Mouse (Mus musculus): ENCODE measurements around the gene Fam217a. TPM values are rescaled to one million over a fixed set of nuclear protein-coding genes. Genes with fewer than 3 reads are reported as not detected.
"Not testable (repeated sequence)": the region's sequence is repeated elsewhere in the genome, so short reads cannot be mapped to it uniquely, and the experiment has no call there.

Gene Fam217a
- polyA plus RNA-seq (2016; fragmentation: Nextera tagmentation; extraction: Ambion mirVana) = 0.78 and 1.0 TPM in 2 replicates

DNA sequence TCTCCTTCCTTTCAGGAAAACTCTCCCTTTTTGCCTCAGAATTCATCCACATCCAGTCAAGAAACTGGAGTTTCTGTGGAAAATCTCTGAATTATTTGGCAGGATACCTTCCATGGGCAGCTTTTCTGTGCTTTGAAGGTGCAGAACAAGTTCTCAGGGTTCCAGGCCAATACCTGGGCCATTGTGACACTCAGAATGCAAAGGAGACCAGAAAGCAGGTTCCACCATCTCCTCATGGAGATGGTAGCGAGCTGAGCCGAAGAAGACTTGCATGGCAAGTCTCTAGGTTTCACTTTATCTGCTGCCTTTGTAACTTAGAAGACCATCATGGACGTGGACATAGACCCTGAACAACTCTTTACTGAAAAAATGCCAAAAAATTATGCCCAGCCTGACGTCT, at the start of gene Fam217a, which contains the start of gene 4933417A18Rik:
Fam217a (minus strand) TSS at position 101 of the 400 bp plus-strand sequence.
4933417A18Rik (plus strand) TSS at position 200 of the 400 bp plus-strand sequence.
- Histone ChIP-seq H3K9me3 (no peaks in the 10 kb centered on the region), H3K27ac (no peak within 1 kb of the TSS), H3K27me3 (no peaks in the 10 kb centered on the region), H3K4me3 (replicated peaks) (no peak within 1 kb of the TSS), H3K9ac (replicated peaks) (no peak within 1 kb of the TSS), H3K36me3 (no peaks in the 10 kb centered on the region), H3K4me1 (replicated peaks) (peaks cover 6% of the 10 kb centered on the region), H3K4me2 (no peak within 1 kb of the TSS)
- 85% methylated on average over 4 of the region's 4 CpGs for WGBS
- ATAC-seq (ENCODE audit: insufficient number of reproducible peaks, insufficient read depth, low FRiP score, low TSS enrichment, low read depth) = no peak

DNA sequence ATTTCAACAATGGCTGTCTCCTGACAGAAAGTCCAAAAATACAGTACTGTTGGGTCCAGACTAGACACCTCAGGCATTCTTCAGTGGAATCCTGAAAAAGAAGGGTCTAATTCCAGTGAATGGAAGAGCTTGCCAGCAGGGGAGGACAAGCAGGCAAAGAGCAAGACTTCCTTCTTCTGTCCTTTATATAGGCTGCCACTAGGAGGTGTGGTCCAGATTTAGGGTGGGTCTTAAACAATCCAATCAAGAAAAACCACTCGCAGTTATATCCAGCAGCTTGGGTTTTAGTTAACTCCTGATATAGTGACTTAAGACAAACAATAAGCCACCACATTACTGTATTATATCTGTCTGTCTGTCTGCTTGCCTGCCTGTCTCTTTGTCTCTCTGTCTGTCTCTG, 49.7 kb upstream of the Fam217a start:
- Histone ChIP-seq H3K9ac (replicated peaks) (no peak overlapping the region), H3K4me2 (no peak overlapping the region), H3K36me3 (peaks cover 27% of the 10 kb centered on the region), H3K4me3 (replicated peaks) (no peak overlapping the region), H3K27ac (no peak overlapping the region), H3K9me3 (no peaks in the 10 kb centered on the region), H3K27me3 (no peaks in the 10 kb centered on the region), H3K4me1 (replicated peaks) (no peaks in the 10 kb centered on the region)
- ATAC-seq (ENCODE audit: insufficient number of reproducible peaks, insufficient read depth, low FRiP score, low TSS enrichment, low read depth) = no peak
- 45% methylated on average over 1 of the region's 1 CpGs for WGBS

DNA sequence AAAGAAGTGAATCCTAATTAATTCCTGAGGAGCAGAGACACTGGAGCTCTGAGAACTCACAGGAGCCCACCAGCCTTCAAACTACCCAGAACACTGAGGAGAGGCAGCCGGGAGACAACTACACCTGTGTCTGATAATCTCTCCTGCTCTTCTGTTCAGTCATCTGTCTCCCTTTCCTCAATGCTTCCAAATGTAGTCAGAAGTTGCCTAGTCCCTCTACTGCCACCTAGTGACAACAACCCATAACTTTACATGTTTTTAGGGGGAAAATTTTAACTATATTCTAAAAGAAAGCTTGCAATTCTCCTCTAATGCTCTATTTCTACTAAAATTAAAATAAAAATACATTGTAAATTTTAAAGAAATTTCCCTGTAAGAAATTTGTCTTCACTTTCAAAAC, 49.0 kb upstream of the Fam217a start:
- WGBS = 38% methylated on average over 1 of the region's 1 CpGs
- Histone ChIP-seq H3K4me1 (replicated peaks) (no peaks in the 10 kb centered on the region), H3K36me3 (peaks cover 21% of the 10 kb centered on the region), H3K9me3 (no peaks in the 10 kb centered on the region), H3K27me3 (no peaks in the 10 kb centered on the region), H3K9ac (replicated peaks) (no peak overlapping the region), H3K27ac (no peak overlapping the region), H3K4me3 (replicated peaks) (no peak overlapping the region), H3K4me2 (no peak overlapping the region)
- no peak for ATAC-seq (ENCODE audit: insufficient number of reproducible peaks, insufficient read depth, low FRiP score, low TSS enrichment, low read depth)

DNA sequence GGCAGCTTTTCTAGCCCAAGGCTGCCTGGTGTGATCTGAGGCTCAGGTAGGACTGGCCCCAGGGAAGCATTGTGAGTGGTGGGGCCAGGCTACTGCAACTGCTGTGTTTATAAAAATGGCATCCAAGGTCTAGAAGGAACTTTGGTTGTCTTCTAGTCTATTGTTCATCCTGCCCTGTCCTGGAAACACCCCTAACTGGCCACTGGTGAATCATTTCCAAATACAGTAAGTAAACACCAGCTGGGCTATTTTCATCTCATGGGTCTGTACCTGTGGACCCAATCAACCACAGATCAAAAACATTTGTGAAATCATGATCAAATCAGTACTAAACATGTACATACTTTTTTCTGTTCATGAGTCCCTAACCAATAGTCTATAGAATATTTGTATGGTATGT, 48.3 kb upstream of the Fam217a start:
- H3K36me3 ChIP-seq = peaks cover 14% of the 10 kb centered on the region
- ATAC-seq (ENCODE audit: insufficient number of reproducible peaks, insufficient read depth, low FRiP score, low TSS enrichment, low read depth) = not testable (repeated sequence)

DNA sequence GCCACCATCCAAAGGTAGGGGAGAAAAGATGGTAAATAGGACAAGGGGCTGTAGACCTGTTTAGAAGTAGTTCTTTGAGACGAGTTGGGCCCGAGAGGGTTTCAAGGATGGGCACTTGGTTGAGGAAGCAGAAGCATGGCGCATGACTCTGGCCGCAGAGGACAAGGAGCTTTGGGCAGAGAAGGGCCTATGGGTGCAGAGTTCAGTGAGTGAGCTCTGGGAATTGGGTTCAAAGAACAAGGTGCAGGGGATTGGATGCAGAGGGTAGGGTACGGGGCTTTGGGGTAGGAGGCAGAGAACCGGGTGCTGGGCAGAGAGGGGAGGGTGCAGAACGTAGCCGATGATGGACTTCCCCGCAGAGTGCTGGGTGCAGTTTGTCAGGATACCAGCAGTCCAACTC, 41.5 kb upstream of the Fam217a start:
- WGBS = 67% methylated on average over 9 of the region's 9 CpGs

More for the DNA sequence above, 48.3 kb upstream of the Fam217a start:
- not testable (repeated sequence) for H3K27me3 ChIP-seq; H3K4me2 ChIP-seq; H3K4me3 ChIP-seq (replicated peaks); H3K9me3 ChIP-seq; H3K9ac ChIP-seq (replicated peaks); H3K4me1 ChIP-seq (replicated peaks); H3K27ac ChIP-seq

DNA sequence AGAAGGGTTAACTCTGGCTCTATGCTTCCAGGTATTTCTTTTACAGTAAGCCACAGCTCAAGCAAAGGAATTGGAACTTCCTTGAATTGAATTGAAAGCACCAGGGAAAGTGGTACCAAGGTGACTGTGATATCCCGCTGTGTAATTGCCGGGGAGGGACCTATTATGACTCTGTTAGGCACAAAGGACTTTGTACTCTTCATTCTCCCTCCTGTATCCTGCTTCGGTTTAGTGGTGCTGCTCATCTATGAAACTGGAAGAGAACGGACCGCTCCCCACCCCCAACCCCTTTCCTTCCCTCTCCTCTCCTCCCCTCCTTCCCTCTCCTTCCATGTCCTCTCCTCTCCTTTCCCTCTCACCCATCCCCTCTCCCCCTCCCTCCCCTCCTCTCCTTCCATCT, 40.8 kb upstream of the Fam217a start:
- Histone ChIP-seq H3K9ac (replicated peaks) (no peak overlapping the region), H3K4me2 (peak overlapping the region; percentile 82), H3K4me1 (replicated peaks) (peaks cover 7% of the 10 kb centered on the region), H3K27me3 (peaks cover 34% of the 10 kb centered on the region), H3K27ac (no peak overlapping the region), H3K4me3 (replicated peaks) (peak overlapping the region; percentile 47), H3K36me3 (no peaks in the 10 kb centered on the region), H3K9me3 (no peaks in the 10 kb centered on the region)
- 9% methylated on average over 5 of the region's 5 CpGs for WGBS
- no peak for ATAC-seq (ENCODE audit: insufficient number of reproducible peaks, insufficient read depth, low FRiP score, low TSS enrichment, low read depth)

More for the DNA sequence above, 41.5 kb upstream of the Fam217a start:
- not testable (repeated sequence) for H3K27ac ChIP-seq; H3K4me1 ChIP-seq (replicated peaks); H3K4me2 ChIP-seq; ATAC-seq (ENCODE audit: insufficient number of reproducible peaks, insufficient read depth, low FRiP score, low TSS enrichment, low read depth); H3K9ac ChIP-seq (replicated peaks); H3K36me3 ChIP-seq; H3K9me3 ChIP-seq; H3K4me3 ChIP-seq (replicated peaks)
- peaks cover 34% of the 10 kb centered on the region for H3K27me3 ChIP-seq

DNA sequence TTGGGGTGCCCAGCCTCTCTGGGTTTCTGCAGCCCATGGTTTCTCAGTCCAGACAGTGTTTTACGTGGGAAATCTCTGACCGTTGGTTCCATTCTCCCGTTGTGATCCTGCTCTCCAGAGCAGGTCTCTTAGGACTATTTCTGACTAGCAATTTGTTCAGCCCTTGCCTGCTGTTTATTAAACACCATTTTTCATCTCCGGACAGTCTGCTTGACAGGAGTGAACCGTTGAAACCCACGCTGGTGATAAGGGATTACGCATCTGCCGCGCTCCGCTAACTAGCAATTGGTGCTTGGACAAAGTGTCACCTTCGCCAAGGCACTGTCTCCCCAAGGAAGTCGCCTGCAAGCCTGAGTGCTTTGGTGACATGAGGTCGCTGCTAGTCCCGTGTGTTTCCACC, 40.3 kb upstream of the Fam217a start:
- Histone ChIP-seq H3K36me3 (no peaks in the 10 kb centered on the region), H3K9me3 (no peaks in the 10 kb centered on the region), H3K4me1 (replicated peaks) (peaks cover 7% of the 10 kb centered on the region), H3K27ac (no peak overlapping the region), H3K9ac (replicated peaks) (no peak overlapping the region), H3K4me3 (replicated peaks) (peak overlapping the region; percentile 47), H3K27me3 (peaks cover 34% of the 10 kb centered on the region), H3K4me2 (peak overlapping the region; percentile 82)
- ATAC-seq (ENCODE audit: insufficient number of reproducible peaks, insufficient read depth, low FRiP score, low TSS enrichment, low read depth) = no peak
- WGBS = 5% methylated on average over 14 of the region's 14 CpGs

DNA sequence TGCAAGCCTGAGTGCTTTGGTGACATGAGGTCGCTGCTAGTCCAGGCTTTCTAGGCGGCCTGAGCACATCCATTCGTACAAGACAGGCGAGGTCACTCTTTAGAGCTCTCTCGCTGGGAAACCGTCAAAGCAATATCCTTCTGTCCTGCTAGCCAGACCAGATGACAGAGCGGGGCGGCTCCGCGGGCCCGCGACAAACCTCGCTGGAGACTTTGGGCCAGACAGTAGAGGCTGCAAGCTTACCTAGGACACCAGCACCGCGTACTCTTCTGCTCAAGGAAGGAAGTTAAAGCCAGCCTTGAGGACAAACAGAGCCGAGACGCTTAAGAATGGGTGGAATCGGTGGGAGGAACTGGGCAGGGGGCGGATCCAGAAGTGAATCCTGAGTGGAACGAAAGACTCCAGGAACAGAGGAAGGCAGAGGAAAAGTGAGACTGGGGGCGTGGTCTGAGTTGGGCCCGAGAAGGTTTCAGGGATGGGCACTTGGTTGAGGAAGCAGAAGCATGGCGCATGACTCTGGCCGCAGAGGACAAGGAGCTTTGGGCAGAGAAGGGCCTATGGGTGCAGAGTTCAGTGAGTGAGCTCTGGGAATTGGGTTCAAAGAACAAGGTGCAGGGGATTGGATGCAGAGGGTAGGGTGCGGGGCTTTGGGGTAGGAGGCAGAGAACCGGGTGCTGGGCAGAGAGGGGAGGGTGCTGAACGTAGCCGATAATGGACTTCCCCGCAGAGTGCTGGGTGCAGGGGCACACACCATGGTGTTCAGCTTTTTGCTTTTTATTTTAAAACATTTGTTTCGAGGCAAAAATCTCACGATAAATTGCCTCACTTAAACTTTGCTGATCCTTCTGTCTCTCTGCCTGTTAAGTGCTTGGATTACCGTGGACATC, 39.6 kb upstream of the Fam217a start, which contains the start of gene Eci3:
Eci3 (minus strand) TSS at position 300 of the 887 bp plus-strand sequence.
- 3% methylated on average over 32 of the region's 32 CpGs for WGBS
- no peaks in the 10 kb centered on the region for H3K36me3 ChIP-seq
- H3K4me2 ChIP-seq = peak within 1 kb of the TSS; percentile 82
- peak within 1 kb of the TSS; percentile 47 for H3K4me3 ChIP-seq (replicated peaks)
- peaks cover 34% of the 10 kb centered on the region for H3K27me3 ChIP-seq
- no peaks in the 10 kb centered on the region for H3K9me3 ChIP-seq
- H3K4me1 ChIP-seq (replicated peaks) = peaks cover 7% of the 10 kb centered on the region
- no peak within 1 kb of the TSS for H3K27ac ChIP-seq
- ATAC-seq (ENCODE audit: insufficient number of reproducible peaks, insufficient read depth, low FRiP score, low TSS enrichment, low read depth) = peak; percentile 71
- H3K9ac ChIP-seq (replicated peaks) = no peak within 1 kb of the TSS; the same call in 1 of the 2 replicates

DNA sequence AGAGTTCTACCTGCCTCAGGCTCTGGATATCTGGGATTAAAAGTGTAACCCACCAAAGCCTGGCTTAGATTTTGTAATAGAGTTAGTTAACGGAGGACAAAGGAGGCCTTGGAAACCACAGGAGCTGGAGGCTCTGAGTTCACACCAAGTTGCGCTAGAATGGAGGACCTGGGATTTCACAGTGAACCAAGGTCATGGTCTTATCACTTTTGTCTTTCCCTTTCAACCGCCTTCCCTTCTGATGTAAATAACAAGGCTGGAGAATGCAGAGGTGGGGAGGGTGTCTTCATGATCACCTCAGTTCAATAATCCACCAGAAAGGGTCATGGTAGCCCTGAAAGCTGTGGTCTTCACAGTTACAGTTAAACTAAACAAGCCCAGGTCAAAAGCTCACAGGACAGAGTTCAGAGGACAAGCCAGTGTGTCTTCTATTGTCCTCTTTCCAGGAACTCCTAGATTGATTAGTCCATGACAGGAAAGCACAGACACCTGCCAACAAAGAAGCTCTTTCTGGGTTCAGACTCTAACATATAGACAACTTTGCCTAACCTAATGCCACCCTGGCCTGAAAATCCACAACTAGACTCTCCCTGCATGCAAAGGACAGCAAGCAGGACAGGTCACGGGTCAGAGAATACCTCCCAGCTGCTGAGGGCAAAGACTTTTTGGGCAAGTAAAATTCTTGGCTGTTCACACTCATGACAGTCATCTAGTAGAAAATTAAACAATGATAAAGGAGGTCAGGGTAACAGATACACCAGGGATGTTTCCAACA, 37.1 kb upstream of the Fam217a start:
- no peaks in the 10 kb centered on the region for H3K36me3 ChIP-seq
- H3K9ac ChIP-seq (replicated peaks) = no peak overlapping the region
- 82% methylated on average over 4 of the region's 4 CpGs for WGBS
- no peak for ATAC-seq (ENCODE audit: insufficient number of reproducible peaks, insufficient read depth, low FRiP score, low TSS enrichment, low read depth)
- H3K27me3 ChIP-seq = peaks cover 32% of the 10 kb centered on the region
- H3K9me3 ChIP-seq = no peaks in the 10 kb centered on the region
- H3K4me1 ChIP-seq (replicated peaks) = peaks cover 7% of the 10 kb centered on the region
- no peak overlapping the region for H3K27ac ChIP-seq
- H3K4me3 ChIP-seq (replicated peaks) = no peak overlapping the region
- no peak overlapping the region for H3K4me2 ChIP-seq

DNA sequence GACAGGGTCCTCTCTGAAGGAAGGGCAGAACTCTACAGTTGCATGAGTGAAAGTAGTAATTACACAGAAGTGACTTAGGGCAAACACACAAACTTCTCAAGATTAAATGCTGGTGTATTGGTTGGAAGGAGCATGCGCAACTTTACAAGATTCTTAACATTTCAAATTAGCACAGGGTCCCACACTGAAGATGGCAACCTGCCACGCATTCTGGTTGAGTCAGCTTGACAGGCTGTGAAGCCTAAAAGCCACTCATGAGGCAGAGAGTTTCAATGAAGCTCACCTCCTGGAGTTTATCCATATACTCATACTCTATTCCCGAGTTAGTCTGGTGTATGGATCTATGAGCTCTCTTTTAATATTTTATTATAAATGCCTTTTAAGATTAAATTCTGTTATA, 34.0 kb upstream of the Fam217a start:
- H3K9me3 ChIP-seq; H3K27ac ChIP-seq; H3K4me3 ChIP-seq (replicated peaks); H3K36me3 ChIP-seq; ATAC-seq (ENCODE audit: insufficient number of reproducible peaks, insufficient read depth, low FRiP score, low TSS enrichment, low read depth); H3K9ac ChIP-seq (replicated peaks); H3K4me2 ChIP-seq; H3K27me3 ChIP-seq; H3K4me1 ChIP-seq (replicated peaks): not testable (repeated sequence)
- WGBS = 80% methylated on average over 3 of the region's 3 CpGs

DNA sequence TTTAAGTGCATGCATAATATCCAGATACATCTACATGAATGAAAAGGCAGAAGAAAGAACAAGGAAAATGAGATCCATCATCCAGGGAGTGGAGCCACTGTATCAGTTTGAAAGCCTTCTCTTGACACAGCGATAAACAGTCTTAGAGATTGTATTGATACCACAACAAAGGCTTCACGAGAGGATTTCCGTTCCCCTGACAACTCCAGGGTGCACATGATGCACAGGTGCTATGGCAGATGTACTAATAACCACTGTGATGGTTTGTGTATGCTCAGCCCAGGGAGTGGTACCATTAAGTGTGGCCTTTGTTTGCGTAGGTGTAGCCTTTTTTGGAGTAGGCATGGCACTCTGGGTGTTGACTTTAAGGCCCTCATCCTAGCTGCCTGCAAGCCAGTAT, 32.8 kb upstream of the Fam217a start:
- Histone ChIP-seq H3K9me3 (no peaks in the 10 kb centered on the region), H3K9ac (replicated peaks) (no peak overlapping the region), H3K4me3 (replicated peaks) (no peak overlapping the region), H3K27ac (no peak overlapping the region), H3K4me2 (no peak overlapping the region), H3K4me1 (replicated peaks) (no peaks in the 10 kb centered on the region), H3K36me3 (no peaks in the 10 kb centered on the region), H3K27me3 (no peaks in the 10 kb centered on the region)
- ATAC-seq (ENCODE audit: insufficient number of reproducible peaks, insufficient read depth, low FRiP score, low TSS enrichment, low read depth) = no peak
- WGBS = 88% methylated on average over 4 of the region's 4 CpGs
